9 mouse cellular contexts compared by ENCODE assay signal in genomic region chr2:151037876-151038552, GRCm38 (mm10). TPM values are rescaled to one million over a fixed set of nuclear protein-coding genes. Genes with fewer than 3 reads are reported as not detected.
DNase-seq lines count a peak whose midpoint lies in the region; ATAC-seq and TF ChIP-seq lines count a peak whose summit lies in the region.
"Had no signal": no experiment of that assay in that cellular context is flagged by ENCODE, and none has a peak within 500 bp of the region (broad histone marks: within the 10 kb centered on the region; RNA-seq: fewer than 3 reads in every experiment).

No protein-coding gene starts in this region.

- H3K4me2 ChIP-seq in lung, embryonic 16.5 days (ENCODE audit: low read depth, low read length) = peak overlapping the region; percentile 84
- H3K4me2 ChIP-seq in forebrain, embryonic 12.5 days = peak overlapping the region; percentile 75
- H3K4me2 ChIP-seq in neural tube, embryonic 13.5 days = peak overlapping the region; percentile 66

- no peaks in the 10 kb centered on the region for H3K36me3 ChIP-seq in lung, embryonic 16.5 days (ENCODE audit: control insufficient read depth, insufficient read depth, low read length)
- no peaks in the 10 kb centered on the region for H3K36me3 ChIP-seq in forebrain, embryonic 12.5 days (replicated peaks)
- H3K36me3 ChIP-seq in liver, adult 2 months (ENCODE audit: control insufficient read depth, insufficient read depth, low read length) = no peaks in the 10 kb centered on the region
- H3K36me3 ChIP-seq in neural tube, embryonic 13.5 days = no peaks in the 10 kb centered on the region

- ATAC-seq in lung, embryonic 16.5 days (ENCODE audit: low read depth) = no peak
- ATAC-seq in forebrain, embryonic 12.5 days (ENCODE audit: low FRiP score) = no peak
- ATAC-seq in neural tube, embryonic 13.5 days (ENCODE audit: low read depth) = no peak

- no peak for DNase-seq in lung, postnatal 10 days
- DNase-seq in liver, adult 2 months (ENCODE audit: extremely low read depth, low read depth, low spot score) = peak; percentile 45
- DNase-seq in urinary bladder, postnatal 25 days (ENCODE audit: low spot score) = no peak
- DNase-seq in gastrocnemius, postnatal 36 days = no peak

- H3K27ac ChIP-seq in lung, embryonic 16.5 days (ENCODE audit: low read length) = peak overlapping the region; percentile 68; the same call in 1 of the 2 replicates
- no peak overlapping the region for H3K27ac ChIP-seq in bone marrow macrophage, adult 2 months (ENCODE audit: insufficient read depth, low read depth, low read length)
- no peak overlapping the region for H3K27ac ChIP-seq in forebrain, embryonic 12.5 days
- no peak overlapping the region for H3K27ac ChIP-seq in liver, adult 2 months (replicated peaks; ENCODE audit: insufficient read depth, low read depth, low read length)
- H3K27ac ChIP-seq in neural tube, embryonic 13.5 days (replicated peaks) = no peak overlapping the region

- H3K27me3 ChIP-seq in lung, embryonic 16.5 days (ENCODE audit: control insufficient read depth, insufficient read depth, low read depth, low read length) = no peaks in the 10 kb centered on the region
- H3K27me3 ChIP-seq in forebrain, embryonic 12.5 days = no peaks in the 10 kb centered on the region
- no peaks in the 10 kb centered on the region for H3K27me3 ChIP-seq in liver, adult 2 months (ENCODE audit: control insufficient read depth, insufficient read depth, low read length)
- H3K27me3 ChIP-seq in neural tube, embryonic 13.5 days = no peaks in the 10 kb centered on the region

- peak overlapping the region; percentile 94 for H3K9ac ChIP-seq in lung, embryonic 16.5 days (ENCODE audit: low read length)
- peak overlapping the region; percentile 95 for H3K9ac ChIP-seq in forebrain, embryonic 12.5 days
- H3K9ac ChIP-seq in liver, adult 2 months (ENCODE audit: low read depth, low read length) = peak overlapping the region; percentile 16
- H3K9ac ChIP-seq in neural tube, embryonic 13.5 days = peak overlapping the region; percentile 96

- H3K4me3 ChIP-seq in lung, embryonic 16.5 days (ENCODE audit: low read length) = peak overlapping the region; percentile 82
- H3K4me3 ChIP-seq in bone marrow macrophage, adult 2 months (ENCODE audit: insufficient read depth, low read length) = peak overlapping the region; percentile 96
- H3K4me3 ChIP-seq in forebrain, embryonic 12.5 days (replicated peaks) = peak overlapping the region; percentile 86
- H3K4me3 ChIP-seq in liver, adult 2 months (ENCODE audit: insufficient read depth, low read depth, low read length) = peak overlapping the region; percentile 98
- peak overlapping the region; percentile 91 for H3K4me3 ChIP-seq in neural tube, embryonic 13.5 days

- H3K9me3 ChIP-seq in lung, embryonic 16.5 days (ENCODE audit: control insufficient read depth, low read length) = no peaks in the 10 kb centered on the region
- no peaks in the 10 kb centered on the region for H3K9me3 ChIP-seq in forebrain, embryonic 12.5 days
- H3K9me3 ChIP-seq in neural tube, embryonic 13.5 days = no peaks in the 10 kb centered on the region

- WGBS in lung, embryonic 16.5 days = 43% methylated on average over 18 of the region's 18 CpGs
- WGBS in forebrain, embryonic 12.5 days = 63% methylated on average over 18 of the region's 18 CpGs
- WGBS in liver, adult 2 months = 34% methylated on average over 18 of the region's 18 CpGs
- 59% methylated on average over 18 of the region's 18 CpGs for WGBS in neural tube, embryonic 13.5 days

- H3K79me2 ChIP-seq in liver, adult 2 months (ENCODE audit: control insufficient read depth, insufficient read depth, low read length) = peaks cover 13% of the 10 kb centered on the region

- no peak for TF ChIP-seq POLR2A in bone marrow macrophage, adult 2 months (IDR thresholded peaks at IDR 0.05; ENCODE audit: borderline replicate concordance, low read depth, low read length)
- no peak for TF ChIP-seq POLR2A in liver, adult 2 months (IDR thresholded peaks at IDR 0.05; ENCODE audit: extremely low read depth, insufficient read depth, low read length)

- peaks cover 11% of the 10 kb centered on the region for H3K4me1 ChIP-seq in lung, embryonic 16.5 days (replicated peaks; ENCODE audit: control insufficient read depth, insufficient read depth, low read length)
- H3K4me1 ChIP-seq in bone marrow macrophage, adult 2 months (ENCODE audit: control insufficient read depth, insufficient read depth, low read length) = peaks cover 7% of the 10 kb centered on the region
- peaks cover 14% of the 10 kb centered on the region for H3K4me1 ChIP-seq in forebrain, embryonic 12.5 days
- peaks cover 5% of the 10 kb centered on the region for H3K4me1 ChIP-seq in liver, adult 2 months (ENCODE audit: control insufficient read depth, insufficient read depth, low read length)
- peaks cover 17% of the 10 kb centered on the region for H3K4me1 ChIP-seq in neural tube, embryonic 13.5 days (replicated peaks)

- intact Hi-C loops in gastrocnemius, postnatal 36 days (cut with DNase I) = no loop called here

- no peak for TF ChIP-seq CTCF in bone marrow macrophage, adult 2 months (IDR thresholded peaks at IDR 0.05; ENCODE audit: low read depth, low read length)
- TF ChIP-seq CTCF in liver, adult 2 months (IDR thresholded peaks at IDR 0.05; ENCODE audit: low read depth, low read length) = no peak

RNA-seq across cellular contexts. Expression of gene Ninl, which starts 1.2 kb away (rescaled TPM):
- 8.7 and 9.7 TPM in 2 replicates for polyA plus RNA-seq in lung, embryonic 16.5 days (2015; fragmentation: Nextera tagmentation; extraction: Ambion mirVana)
- polyA plus RNA-seq in bone marrow macrophage, adult 2 months (2012; ENCODE audit: insufficient read depth, insufficient read length, missing spikeins) = 1.9 and 4.6 TPM in 2 replicates
- polyA plus RNA-seq in forebrain, embryonic 12.5 days (2016; fragmentation: Nextera tagmentation; extraction: Ambion mirVana) = 24.3 and 24.4 TPM in 2 replicates
- 0.37 and 0.40 TPM in 2 replicates for total RNA-seq in liver, adult 2 months (2014; rRNA removed)
- polyA plus RNA-seq in liver, adult 2 months (2012; rRNA removed) = 0.22 and 0.29 TPM in 2 replicates
- 5.3 and 6.4 TPM in 2 replicates for polyA plus RNA-seq in neural tube, embryonic 13.5 days (2015; fragmentation: Nextera tagmentation; extraction: Ambion mirVana)
- under 1 TPM; 0.26 to 0.47 TPM for total RNA-seq in gastrocnemius, postnatal 36 days (2021)

RNA-seq across cellular contexts. Expression of gene Nanp, which starts 1.2 kb away (rescaled TPM):
- 46.4 and 48.9 TPM in 2 replicates for polyA plus RNA-seq in lung, embryonic 16.5 days (2015; fragmentation: Nextera tagmentation; extraction: Ambion mirVana)
- polyA plus RNA-seq in bone marrow macrophage, adult 2 months (2012; ENCODE audit: insufficient read depth, insufficient read length, missing spikeins) = 14.8 and 16.3 TPM in 2 replicates
- 44.1 and 47.8 TPM in 2 replicates for polyA plus RNA-seq in forebrain, embryonic 12.5 days (2016; fragmentation: Nextera tagmentation; extraction: Ambion mirVana)
- total RNA-seq in liver, adult 2 months (2014; rRNA removed) = 8.3 and 11.8 TPM in 2 replicates
- polyA plus RNA-seq in liver, adult 2 months (2012; rRNA removed) = 3.0 and 3.5 TPM in 2 replicates
- 29.5 and 32.4 TPM in 2 replicates for polyA plus RNA-seq in neural tube, embryonic 13.5 days (2015; fragmentation: Nextera tagmentation; extraction: Ambion mirVana)
- 1 to 10 TPM; 2.5 to 2.7 TPM for total RNA-seq in gastrocnemius, postnatal 36 days (2021)

RNA-seq across cellular contexts. Expression of gene Gm14151, which starts 54.1 kb away (rescaled TPM):
- not detected in 2 replicates for polyA plus RNA-seq in lung, embryonic 16.5 days (2015; fragmentation: Nextera tagmentation; extraction: Ambion mirVana)
- not detected in 2 replicates for polyA plus RNA-seq in bone marrow macrophage, adult 2 months (2012; ENCODE audit: insufficient read depth, insufficient read length, missing spikeins)
- not detected in 2 replicates for polyA plus RNA-seq in forebrain, embryonic 12.5 days (2016; fragmentation: Nextera tagmentation; extraction: Ambion mirVana)
- total RNA-seq in liver, adult 2 months (2014; rRNA removed) = not detected in 2 replicates
- not detected in 2 replicates for polyA plus RNA-seq in liver, adult 2 months (2012; rRNA removed)
- not detected in 2 replicates for polyA plus RNA-seq in neural tube, embryonic 13.5 days (2015; fragmentation: Nextera tagmentation; extraction: Ambion mirVana)
- not detected for total RNA-seq in gastrocnemius, postnatal 36 days (2021)
- total RNA-seq: layer of hippocampus, adult 18-20 months had no signal

Comparison
In these comparisons a context has a peak if more than half of its experiments do, and no peak if none do; other contexts are left out.
1. H3K9ac ChIP-seq: peak in every context shown above with its lines; median percentile 96 in neural tube, embryonic 13.5 days; 95 in forebrain, embryonic 12.5 days; 94 in lung, embryonic 16.5 days; 16 in liver, adult 2 months.